Mouse (Mus musculus) kidney, embryonic 15.5 days (tissue): ENCODE measurements around the gene Pex26. TPM values are rescaled to one million over a fixed set of nuclear protein-coding genes. Genes with fewer than 3 reads are reported as not detected.

Experiments used
- polyA plus RNA-seq: library from polyadenylated mRNA; unstranded; fragments of >200 nt; fragmentation: Nextera tagmentation; extraction: Ambion mirVana; gene quantifications from 2 replicates; pipeline ENCODE4 v1.2.1, GENCODE M21; 2015

Pex26 gene
- polyA plus RNA-seq, 1 experiment from 2014 or later: 10.5 TPM

Other genes with a start within 250 kb of the Pex26 start
- gene Mical3, start 52.7 kb upstream of the Pex26 start, polyA plus RNA-seq: 12.0 and 13.1 TPM in 2 replicates
- 0.22 and 0.43 TPM in 2 replicates for gene Tuba8, start 27.0 kb downstream of the Pex26 start, polyA plus RNA-seq
- gene Usp18, start 62.2 kb downstream of the Pex26 start, polyA plus RNA-seq: 2.1 and 3.2 TPM in 2 replicates
- gene Slc6a13, start 116.6 kb downstream of the Pex26 start, polyA plus RNA-seq: 21.6 and 22.2 TPM in 2 replicates
- gene Slc6a12, start 159.4 kb downstream of the Pex26 start, polyA plus RNA-seq: 0.44 and 0.51 TPM in 2 replicates